Mouse (Mus musculus): ENCODE measurements at regions not wholly inside any gene's neighbourhood (a gene's known extent, or its start where the extent isn't known, plus 50 kb on each side); places are given as distances from the start of the nearest gene placed in this dataset.

DNA sequence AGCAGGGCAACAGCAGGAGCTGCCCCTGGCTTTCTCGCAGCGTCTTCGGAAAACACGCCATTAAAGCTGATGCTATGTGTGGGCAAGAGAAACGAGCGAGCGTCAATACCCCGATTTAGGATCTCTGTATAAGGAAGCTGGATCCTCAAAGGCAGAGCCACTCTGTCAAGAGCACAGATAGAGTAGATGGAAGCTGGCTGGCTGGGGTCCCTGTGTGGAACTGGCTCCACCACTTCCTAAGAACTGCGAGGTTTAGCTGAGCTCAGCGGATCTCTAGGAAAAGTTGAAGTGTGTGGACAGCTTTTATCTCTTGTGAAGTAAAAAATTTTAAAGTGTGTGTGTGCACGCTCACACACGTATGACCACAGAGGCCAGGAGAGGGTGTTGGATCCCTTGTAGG, 154.7 kb upstream of the Ubl3 start:
- TF ChIP-seq CTCF (IDR thresholded peaks at IDR 0.05; ENCODE audit: extremely low read depth, insufficient read depth, insufficient read length, insufficient replicate concordance) = no peak
- no peak for TF ChIP-seq POLR2A (IDR thresholded peaks at IDR 0.05; ENCODE audit: low read depth, low read length)

Data from spleen, adult 2 months (tissue).